Mouse (Mus musculus) midbrain, embryonic 10.5 days (tissue): ENCODE results near the gene Cer1. TPM values are rescaled to one million over a fixed set of nuclear protein-coding genes. Genes with fewer than 3 reads are reported as not detected.

Experiments
- DNase-seq: peaks from one replicate; pipeline ENCODE4 v3.0.0-alpha.2; 2017; ENCODE audit warnings: low spot score
- H3K27ac ChIP-seq: fragments of 300-500 bp; sonication (generic); replicated peaks from 2 replicates; pipeline ENCODE4 v1.5.1; 2016; ENCODE audit warnings: mild to moderate bottlenecking
- H3K27me3 ChIP-seq: fragments of 300-500 bp; sonication (generic); 2 replicates; pipeline ENCODE4 v1.6.1; 2016; ENCODE audit warnings: low read depth, mild to moderate bottlenecking; ENCODE audit not compliant: poor library complexity, severe bottlenecking
- H3K36me3 ChIP-seq: fragments of 300-500 bp; sonication (generic); 2 replicates; pipeline ENCODE4 v1.6.1; 2016; ENCODE audit warnings: mild to moderate bottlenecking, moderate library complexity
- H3K4me1 ChIP-seq: fragments of 300-500 bp; sonication (generic); 2 replicates; pipeline ENCODE4 v1.6.1; 2016
- H3K4me3 ChIP-seq: fragments of 300-500 bp; sonication (generic); 2 replicates; pipeline ENCODE4 v1.5.1; 2016; ENCODE audit warnings: mild to moderate bottlenecking, moderate library complexity
- H3K9me3 ChIP-seq: fragments of 300-500 bp; sonication (generic); replicated peaks from 2 replicates; pipeline ENCODE4 v1.6.1; 2016; ENCODE audit warnings: mild to moderate bottlenecking
- WGBS: fragments of 180-500 bp; shearing (Covaris S2); methylation state at CpG from one replicate; pipeline ENCODE4 v1.1.7; 2016; 5-methylcytosine and 5-hydroxymethylcytosine counted together
- polyA plus RNA-seq: library from polyadenylated mRNA; unstranded; fragments of >200 nt; fragmentation: Nextera tagmentation; extraction: Ambion mirVana; gene quantifications from 2 replicates; pipeline ENCODE4 v1.2.1, GENCODE M21; 2016

Cer1 gene
- polyA plus RNA-seq, 1 experiment from 2014 or later = not detected

DNA sequence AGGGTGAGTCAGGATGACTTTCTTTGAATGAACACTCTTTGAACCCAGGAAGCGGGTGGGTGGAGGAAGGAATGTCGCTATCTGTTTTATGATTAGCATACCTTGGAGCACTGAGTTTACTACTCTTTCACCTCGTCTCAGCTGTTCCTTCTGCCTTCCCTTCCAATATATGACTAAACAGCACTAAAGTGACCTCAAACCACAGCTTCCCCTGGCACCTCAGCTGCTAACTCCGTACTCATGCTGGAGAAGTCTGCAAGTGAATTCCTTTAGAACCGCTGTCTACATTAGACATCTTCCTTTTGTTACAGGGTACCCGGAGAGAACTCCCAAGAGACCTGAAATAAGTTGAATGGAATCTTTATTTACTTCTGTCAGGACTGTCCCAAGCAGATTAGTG lies 14.0 kb downstream of the Cer1 start:
- Histone ChIP-seq H3K4me1 (peaks cover 8% of the 10 kb centered on the region), H3K4me3 (no peak overlapping the region), H3K27me3 (no peaks in the 10 kb centered on the region), H3K36me3 (no peaks in the 10 kb centered on the region), H3K9me3 (no peaks in the 10 kb centered on the region), H3K27ac (no peak overlapping the region)
- WGBS = 80% methylated on average over 6 of the region's 6 CpGs
- no peak for DNase-seq

DNA sequence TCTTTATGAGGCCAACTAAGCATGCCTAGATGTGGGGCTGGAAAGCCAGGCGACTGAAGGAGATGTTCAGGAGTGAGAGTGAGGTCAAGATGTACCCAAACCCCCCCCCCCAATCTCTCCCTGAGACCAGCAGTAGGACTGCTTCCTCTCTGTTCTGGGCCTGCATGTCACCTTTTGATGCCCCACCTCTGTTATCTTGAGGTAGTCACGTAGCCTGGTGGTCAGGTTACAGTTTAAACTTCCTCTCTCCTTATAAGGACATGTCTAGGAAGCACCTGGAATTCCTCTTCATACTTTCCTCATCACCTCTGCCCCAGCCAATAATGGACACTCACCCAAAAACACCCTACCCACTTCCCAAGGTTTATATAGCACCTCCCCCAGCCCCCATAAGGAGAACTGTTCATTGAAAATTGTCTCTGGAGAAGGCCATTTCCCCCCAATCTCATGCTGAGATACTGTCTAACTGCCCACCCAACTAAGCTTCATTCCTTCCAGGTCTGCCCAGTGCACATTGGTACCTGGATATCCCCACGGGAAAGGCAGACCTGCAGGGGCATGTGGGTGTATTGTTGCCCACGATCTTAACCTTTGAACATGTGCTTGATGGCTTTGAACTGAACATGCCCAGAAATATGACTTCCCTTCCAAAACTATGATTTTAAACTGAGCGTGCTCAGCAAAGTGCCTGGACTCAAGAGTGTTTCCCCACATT lies 17.1 kb downstream of the Cer1 start:
- H3K4me3 ChIP-seq = no peak overlapping the region

DNA sequence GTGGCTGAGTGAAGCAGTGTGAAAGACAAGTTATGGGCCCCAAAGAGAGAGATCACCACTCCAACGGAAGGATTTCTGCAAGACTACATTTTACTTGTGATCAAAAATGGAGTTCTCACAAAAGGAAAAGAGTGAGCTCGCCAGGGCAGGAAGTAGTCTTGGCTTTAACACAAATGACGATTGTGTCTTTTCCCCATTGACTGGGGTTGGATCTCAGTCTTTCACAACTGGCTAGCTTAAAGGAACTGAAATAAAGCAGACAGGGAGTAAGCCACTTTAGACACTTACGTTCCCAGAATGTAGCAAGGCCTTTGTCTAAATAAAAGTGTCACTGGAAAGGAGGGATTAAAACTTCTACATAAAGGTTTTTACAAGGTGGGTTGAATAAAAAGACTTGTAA lies 17.8 kb downstream of the Cer1 start:
- WGBS = 45% methylated on average over 4 of the region's 4 CpGs
- Histone ChIP-seq H3K27me3 (no peaks in the 10 kb centered on the region), H3K9me3 (no peaks in the 10 kb centered on the region), H3K36me3 (no peaks in the 10 kb centered on the region), H3K4me3 (no peak overlapping the region), H3K4me1 (peaks cover 2% of the 10 kb centered on the region), H3K27ac (no peak overlapping the region)
- DNase-seq = no peak

More for the DNA sequence above, 17.1 kb downstream of the Cer1 start:
- WGBS = 84% methylated on average over 5 of the region's 5 CpGs
- Histone ChIP-seq H3K36me3 (no peaks in the 10 kb centered on the region), H3K27ac (no peak overlapping the region), H3K4me1 (peaks cover 8% of the 10 kb centered on the region), H3K9me3 (no peaks in the 10 kb centered on the region), H3K27me3 (no peaks in the 10 kb centered on the region)
- no peak for DNase-seq

DNA sequence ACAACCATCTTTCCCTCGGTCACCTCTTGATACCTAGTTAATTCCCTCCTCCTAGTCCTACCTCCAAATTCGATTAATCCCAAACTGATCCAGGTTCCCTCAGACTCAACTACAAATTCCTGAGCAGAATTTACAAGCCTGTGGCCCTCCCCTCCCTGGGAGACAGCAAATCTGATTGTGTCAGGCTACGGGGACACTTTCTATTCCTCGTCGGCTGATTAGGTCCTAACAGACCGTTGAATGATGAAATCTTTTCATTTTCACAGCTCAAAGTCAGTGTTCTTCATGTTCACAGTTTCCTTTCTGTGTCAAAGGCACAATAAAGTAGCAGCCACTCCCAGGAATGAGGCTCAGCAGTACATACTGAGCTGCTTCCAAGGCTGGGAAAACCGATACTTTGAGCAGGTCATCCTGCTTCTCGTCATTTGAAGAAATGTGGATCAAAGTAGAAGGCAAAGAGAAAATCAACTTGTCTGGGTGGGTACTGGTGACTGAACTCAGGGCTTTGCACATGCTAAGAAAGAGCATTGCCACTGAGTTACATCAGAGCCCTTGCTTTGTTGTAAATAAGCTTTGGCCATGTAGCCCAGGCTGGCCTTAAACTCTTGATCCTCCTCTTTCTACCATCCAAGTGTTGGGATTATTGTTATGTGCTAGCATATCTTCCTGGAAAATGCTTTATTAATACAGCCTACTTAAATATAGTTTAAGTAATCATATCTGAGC lies 19.8 kb downstream of the Cer1 start:
- no peak for DNase-seq
- WGBS = 81% methylated on average over 8 of the region's 8 CpGs
- H3K9me3 ChIP-seq = no peaks in the 10 kb centered on the region

DNA sequence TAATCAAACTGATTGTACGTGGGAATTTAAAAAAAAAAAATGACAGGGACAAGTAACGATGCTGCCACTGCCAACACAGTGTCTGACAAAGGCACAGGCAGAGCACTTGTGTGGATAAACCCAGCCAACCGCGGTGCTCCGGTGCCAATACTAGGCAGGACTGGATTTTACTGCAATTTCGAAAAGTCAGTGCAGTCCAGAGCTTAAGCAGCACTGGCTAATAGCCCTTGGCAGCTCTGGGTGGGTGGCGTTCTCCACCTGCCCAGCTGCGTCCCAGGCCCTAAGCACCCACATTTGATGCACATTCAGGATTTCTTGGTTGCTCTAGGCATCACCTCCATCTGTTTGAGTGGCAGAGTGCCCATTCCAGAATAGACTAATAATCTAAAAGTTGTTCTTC lies 21.6 kb downstream of the Cer1 start:
- DNase-seq = no peak
- Histone ChIP-seq H3K27me3 (no peaks in the 10 kb centered on the region), H3K36me3 (no peaks in the 10 kb centered on the region), H3K27ac (no peak overlapping the region), H3K9me3 (no peaks in the 10 kb centered on the region), H3K4me1 (peaks cover 13% of the 10 kb centered on the region), H3K4me3 (no peak overlapping the region)
- 86% methylated on average over 8 of the region's 8 CpGs for WGBS

More for the DNA sequence above, 19.8 kb downstream of the Cer1 start:
- Histone ChIP-seq H3K4me3 (no peak overlapping the region), H3K27me3 (no peaks in the 10 kb centered on the region), H3K27ac (no peak overlapping the region), H3K4me1 (no peaks in the 10 kb centered on the region), H3K36me3 (no peaks in the 10 kb centered on the region)

DNA sequence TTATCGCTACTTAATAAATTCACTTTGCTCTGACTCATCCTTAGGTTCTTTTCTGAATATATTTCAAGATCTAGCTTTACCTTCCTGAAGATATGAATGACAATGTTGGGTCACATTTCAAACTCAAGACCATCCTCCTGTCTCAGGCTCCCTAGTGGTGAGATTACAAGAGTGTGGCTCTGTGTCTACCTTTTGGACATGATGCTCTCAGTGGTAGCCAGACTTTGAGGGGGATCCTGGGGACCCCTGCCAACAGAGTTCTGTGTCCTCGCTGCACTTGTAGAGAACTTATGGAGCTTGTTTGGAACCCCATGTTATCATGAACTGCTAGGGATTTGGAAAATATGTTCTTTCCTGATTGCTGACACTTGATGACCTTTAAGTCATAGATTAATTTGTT lies 23.5 kb downstream of the Cer1 start:
- peaks cover 18% of the 10 kb centered on the region for H3K4me1 ChIP-seq
- H3K27me3 ChIP-seq = no peaks in the 10 kb centered on the region
- 94% methylated on average over 2 of the region's 2 CpGs for WGBS
- no peaks in the 10 kb centered on the region for H3K9me3 ChIP-seq
- DNase-seq = no peak
- no peak overlapping the region for H3K27ac ChIP-seq
- H3K4me3 ChIP-seq = no peak overlapping the region
- no peaks in the 10 kb centered on the region for H3K36me3 ChIP-seq

DNA sequence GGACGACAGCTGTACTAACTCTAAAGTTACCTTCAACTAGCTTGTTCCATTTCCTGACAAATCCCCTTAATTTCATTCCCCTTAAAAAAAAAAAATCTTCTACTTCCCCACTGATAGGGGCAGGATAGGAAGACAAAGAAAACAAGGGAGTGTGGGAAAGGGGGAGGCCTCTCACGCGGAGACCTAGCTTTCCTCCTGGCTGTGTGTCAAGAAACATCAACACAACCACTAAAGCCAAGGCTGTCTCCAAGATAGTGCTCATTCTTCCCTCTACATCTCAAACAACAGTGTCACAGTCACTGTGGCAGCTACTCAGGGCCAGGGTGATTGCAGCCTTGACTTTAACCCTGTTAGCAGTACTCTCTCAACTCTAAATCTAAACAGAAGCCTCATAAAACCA lies 24.4 kb downstream of the Cer1 start:
- DNase-seq = no peak
- no peaks in the 10 kb centered on the region for H3K9me3 ChIP-seq
- WGBS = 49% methylated on average over 3 of the region's 3 CpGs
- no peaks in the 10 kb centered on the region for H3K27me3 ChIP-seq
- no peaks in the 10 kb centered on the region for H3K36me3 ChIP-seq
- H3K27ac ChIP-seq = no peak overlapping the region
- peaks cover 18% of the 10 kb centered on the region for H3K4me1 ChIP-seq
- no peak overlapping the region for H3K4me3 ChIP-seq

DNA sequence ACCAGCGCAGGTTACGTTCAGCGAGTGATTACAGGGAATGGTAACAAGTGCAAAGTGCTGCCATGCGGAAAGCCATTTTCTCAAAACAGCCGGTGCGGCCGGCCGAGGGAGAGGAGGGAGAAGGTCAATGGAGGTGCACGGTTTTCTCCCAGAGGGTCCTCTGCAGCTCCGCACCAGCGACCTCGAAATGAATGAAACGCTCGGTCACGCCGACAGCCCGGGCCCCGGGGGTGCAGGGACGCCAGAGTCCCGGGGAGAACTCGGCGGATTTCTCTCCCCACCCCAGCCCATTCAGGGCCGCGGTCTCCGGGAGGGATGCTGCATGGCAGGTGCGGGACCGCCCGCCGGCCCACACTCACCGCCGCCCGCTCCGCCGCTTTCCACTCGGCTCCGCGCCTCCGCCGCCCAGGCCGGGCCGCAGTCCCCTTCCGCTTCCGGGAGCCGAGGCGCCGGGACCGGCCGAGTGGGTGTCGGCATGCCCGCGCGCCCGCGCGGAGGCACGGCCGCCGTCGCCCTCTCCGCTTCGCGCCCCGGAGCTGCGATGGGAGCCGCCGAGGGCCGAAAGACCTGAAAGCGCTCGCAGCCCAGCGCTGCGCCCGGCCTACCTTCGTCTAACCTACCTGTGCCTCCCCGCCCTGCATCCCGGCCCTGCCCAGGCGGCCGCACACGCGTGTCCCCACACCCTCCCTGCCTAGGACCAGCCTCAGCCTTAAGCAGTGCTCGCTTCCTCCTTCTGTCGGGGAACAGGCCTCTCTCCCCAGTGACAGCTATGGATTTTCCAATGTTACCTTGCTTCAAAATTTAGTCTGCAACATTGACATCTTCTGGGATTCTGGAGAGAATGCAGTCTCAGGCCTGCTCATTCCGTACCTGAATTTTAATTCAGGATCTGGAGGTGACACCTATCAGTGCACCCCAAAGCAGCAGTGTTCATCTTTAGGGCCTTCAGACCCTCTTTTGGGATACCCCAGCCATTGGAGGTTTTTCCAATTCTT lies 25.5 kb downstream of the Cer1 start, which contains the start of gene Zdhhc21:
Gene Zdhhc21, minus strand, starts transcription at position 828 of the 995 bp plus-strand sequence.
- H3K4me1 ChIP-seq = peaks cover 19% of the 10 kb centered on the region
- DNase-seq = peak; percentile 75
- no peaks in the 10 kb centered on the region for H3K36me3 ChIP-seq
- H3K4me3 ChIP-seq = peak within 1 kb of the TSS; percentile 88
- H3K9me3 ChIP-seq = no peaks in the 10 kb centered on the region
- H3K27ac ChIP-seq = peak within 1 kb of the TSS; percentile 97
- H3K27me3 ChIP-seq = no peaks in the 10 kb centered on the region
- WGBS = under 1% methylated on average over 82 of the region's 82 CpGs

DNA sequence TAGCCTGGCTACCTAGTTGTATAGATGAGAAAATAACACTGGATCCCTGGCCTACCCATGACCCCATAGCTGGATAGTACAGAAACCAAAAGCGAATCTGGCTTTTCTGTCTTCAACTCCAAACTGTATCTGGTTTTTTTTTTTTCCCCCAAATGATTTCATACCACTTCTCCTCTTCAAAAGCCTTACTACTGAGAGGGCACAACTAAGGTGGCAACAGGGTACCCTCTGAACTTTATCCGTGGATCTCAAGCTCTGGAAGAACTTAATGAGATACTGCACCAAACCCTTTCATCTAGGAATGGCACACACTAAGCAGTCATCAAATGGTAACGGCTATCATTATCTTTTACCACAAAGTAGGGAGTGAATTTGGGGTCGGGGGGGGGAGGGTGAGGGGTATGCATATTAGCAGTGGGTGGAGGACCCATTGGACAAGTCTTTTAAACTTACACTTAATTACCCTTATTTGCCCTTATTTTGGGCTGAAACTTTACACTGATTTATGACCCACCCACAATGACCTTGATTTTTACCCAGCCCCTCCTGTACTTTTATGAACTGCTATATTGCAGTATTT lies 26.4 kb downstream of the Cer1 start:
- no peaks in the 10 kb centered on the region for H3K9me3 ChIP-seq
- peak overlapping the region; percentile 88 for H3K4me3 ChIP-seq
- H3K4me1 ChIP-seq = peaks cover 22% of the 10 kb centered on the region
- H3K27me3 ChIP-seq = no peaks in the 10 kb centered on the region
- WGBS = 34% methylated on average over 4 of the region's 4 CpGs
- H3K27ac ChIP-seq = peak overlapping the region; percentile 97
- no peak for DNase-seq
- H3K36me3 ChIP-seq = no peaks in the 10 kb centered on the region

DNA sequence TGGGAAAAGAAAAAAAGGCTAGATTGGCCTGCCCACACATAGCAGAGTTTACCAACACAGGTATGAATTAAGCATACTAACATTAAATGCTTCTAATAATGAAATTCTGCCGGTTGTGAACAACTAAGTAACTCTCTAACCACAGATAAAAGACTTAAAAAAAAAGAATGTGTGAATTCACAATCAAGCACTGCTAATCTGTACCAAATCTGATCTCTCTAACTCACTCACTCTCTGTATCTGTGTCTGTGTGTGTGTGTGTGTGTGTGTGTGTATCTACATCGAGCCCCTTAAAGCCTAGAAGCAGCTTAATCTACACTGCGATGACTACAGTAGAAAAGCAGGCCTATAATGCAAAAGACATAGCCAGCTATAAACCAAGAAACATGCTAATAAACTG lies 28.0 kb downstream of the Cer1 start:
- Histone ChIP-seq H3K27ac (no peak overlapping the region), H3K27me3 (no peaks in the 10 kb centered on the region), H3K4me3 (no peak overlapping the region), H3K9me3 (no peaks in the 10 kb centered on the region), H3K4me1 (peaks cover 22% of the 10 kb centered on the region), H3K36me3 (peaks cover 6% of the 10 kb centered on the region)
- WGBS = 90% methylated on average over 3 of the region's 3 CpGs
- DNase-seq = no peak

DNA sequence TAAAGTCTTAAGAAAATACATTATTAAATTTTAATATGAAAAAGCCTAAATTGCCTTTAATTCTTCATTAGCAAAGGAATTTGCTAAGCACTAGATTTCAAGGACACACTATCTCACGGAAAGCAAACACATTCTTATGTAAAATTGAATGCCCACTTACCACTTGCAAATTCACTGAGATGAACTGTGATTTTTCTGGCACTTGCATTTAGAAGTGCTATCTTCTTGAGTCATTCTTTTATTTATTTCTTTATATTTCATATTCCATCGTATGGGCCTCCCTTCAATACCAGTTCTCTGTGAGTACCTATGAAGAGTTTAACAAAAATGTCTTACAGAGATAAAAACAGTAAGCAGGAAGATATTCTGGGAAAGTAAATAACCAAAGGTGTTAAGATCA lies 31.1 kb downstream of the Cer1 start:
- no peaks in the 10 kb centered on the region for H3K9me3 ChIP-seq
- peaks cover 18% of the 10 kb centered on the region for H3K4me1 ChIP-seq
- WGBS = 92% methylated on average over 2 of the region's 2 CpGs
- H3K27me3 ChIP-seq = no peaks in the 10 kb centered on the region
- DNase-seq = no peak
- H3K27ac ChIP-seq = no peak overlapping the region
- no peak overlapping the region for H3K4me3 ChIP-seq
- H3K36me3 ChIP-seq = peaks cover 6% of the 10 kb centered on the region

DNA sequence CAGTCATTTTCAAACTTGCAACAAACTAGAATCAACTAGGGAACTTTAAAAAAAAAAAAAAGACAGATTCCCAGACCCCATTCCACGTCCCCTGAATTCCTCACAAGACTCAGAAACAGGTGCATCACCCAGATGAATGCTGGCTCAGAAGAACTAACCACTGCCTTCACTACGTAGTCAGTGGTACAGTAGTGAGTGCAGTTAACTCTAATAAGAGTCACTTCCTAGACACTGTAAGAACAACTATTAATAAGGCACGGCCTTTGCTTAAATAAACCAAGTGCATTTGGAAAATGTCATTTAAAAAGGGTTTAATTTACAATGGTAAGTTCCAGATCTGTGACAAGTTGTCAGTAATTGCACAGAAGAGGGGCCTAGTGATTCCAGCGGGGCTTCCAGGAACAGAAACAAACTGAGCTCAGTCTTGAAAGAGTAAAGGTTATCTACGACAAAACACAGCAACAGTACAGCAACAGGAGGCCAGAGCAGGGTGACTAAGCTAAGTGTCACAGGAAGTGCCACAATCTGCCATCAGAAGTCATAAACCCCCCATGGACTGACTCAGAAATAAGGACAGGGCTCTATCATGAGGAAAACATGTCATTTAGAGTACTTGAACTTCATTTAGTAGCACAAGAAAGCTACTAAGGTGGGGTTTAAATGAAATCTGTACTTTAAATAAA lies 36.3 kb downstream of the Cer1 start:
- Histone ChIP-seq H3K27me3 (no peaks in the 10 kb centered on the region), H3K4me3 (no peak overlapping the region), H3K27ac (no peak overlapping the region), H3K4me1 (peaks cover 5% of the 10 kb centered on the region), H3K36me3 (peaks cover 14% of the 10 kb centered on the region), H3K9me3 (no peaks in the 10 kb centered on the region)
- WGBS = 49% methylated on average over 5 of the region's 5 CpGs
- DNase-seq = no peak
